Mouse (Mus musculus) adipose tissue, adult 10 weeks (tissue): ENCODE data around the gene Osbp2. TPM values are rescaled to one million over a fixed set of nuclear protein-coding genes. Genes with fewer than 3 reads are reported as not detected.

ENCODE experiments used
- polyA plus RNA-seq: library from polyadenylated mRNA; stranded (reverse); fragments of 350-450 nt; fragmentation: Illumina TruSeq; extraction: RNeasy Lipid Tissue Mini Kit (QIAGEN cat#74804); gene quantifications from one replicate; pipeline ENCODE4 v1.2.3, GENCODE M21; 2014; ENCODE audit warnings: low read depth, low replicate concordance

Gene Osbp2
- 18.7 TPM for polyA plus RNA-seq

GRCm38 (mm10) chr11:3863454-3864112, at the start of gene Osbp2:
Osbp2 (minus strand) TSS chr11:3863903.

GRCm38 (mm10) chr11:3894406-3895281, 30.9 kb upstream of the Osbp2 start, which contains the start of the genes 4921536K21Rik and Dusp18:
4921536K21Rik (minus strand) TSS chr11:3895098.
Dusp18 (plus strand) TSS chr11:3895240.

Other genes with a start within 250 kb of the Osbp2 start
- 20.3 TPM for gene Morc2a, start 214.7 kb downstream of the Osbp2 start, polyA plus RNA-seq
- gene 4921536K21Rik, start 31.2 kb upstream of the Osbp2 start, polyA plus RNA-seq, result 3.8 TPM
- 10.4 TPM for gene Dusp18, start 31.3 kb upstream of the Osbp2 start, polyA plus RNA-seq
- 8.2 TPM for gene Slc35e4, start 50.8 kb upstream of the Osbp2 start, polyA plus RNA-seq
- gene Tcn2, start 68.3 kb upstream of the Osbp2 start, polyA plus RNA-seq, result 96.0 TPM
- gene Pes1, start 100.1 kb upstream of the Osbp2 start, polyA plus RNA-seq, result 32.2 TPM
- gene 4930556J24Rik, start 112.9 kb upstream of the Osbp2 start, polyA plus RNA-seq, result not detected
- gene Gal3st1, start 119.7 kb upstream of the Osbp2 start, polyA plus RNA-seq, result 0.57 TPM
- 4.6 TPM for gene Sec14l4, start 167.6 kb upstream of the Osbp2 start, polyA plus RNA-seq
- 0.29 TPM for gene Sec14l3, start 200.9 kb upstream of the Osbp2 start, polyA plus RNA-seq
- gene Mtfp1, start 231.5 kb upstream of the Osbp2 start, polyA plus RNA-seq, result 7.8 TPM